Mouse (Mus musculus) embryo, embryonic 11.5 days (tissue): ENCODE measurements around the gene Synpo2.
A peak's percentile ranks its signal among the peaks of the same experiment; 100 is the strongest.
"Not testable (repeated sequence)": the region's sequence is repeated elsewhere in the genome, so short reads cannot be mapped to it uniquely, and the experiment has no call there.

Source experiments
- DNase-seq: peaks from one replicate; pipeline ENCODE4 v3.0.0-alpha.2; 2012; ENCODE audit warnings: low read depth, low spot score

Synpo2 gene

GRCm38 (mm10) chr3:123131151-123131756 is 104.7 kb downstream of the Synpo2 start:
- DNase-seq = no peak

GRCm38 (mm10) chr3:123130314-123131150 is 105.4 kb downstream of the Synpo2 start:
- DNase-seq = no peak

- DNase-seq = no peak
Measured at GRCm38 (mm10) chr3:123128781-123129180, 107.2 kb downstream of the Synpo2 start.

GRCm38 (mm10) chr3:123128091-123128490 is 107.9 kb downstream of the Synpo2 start:
- no peak for DNase-seq

DNA sequence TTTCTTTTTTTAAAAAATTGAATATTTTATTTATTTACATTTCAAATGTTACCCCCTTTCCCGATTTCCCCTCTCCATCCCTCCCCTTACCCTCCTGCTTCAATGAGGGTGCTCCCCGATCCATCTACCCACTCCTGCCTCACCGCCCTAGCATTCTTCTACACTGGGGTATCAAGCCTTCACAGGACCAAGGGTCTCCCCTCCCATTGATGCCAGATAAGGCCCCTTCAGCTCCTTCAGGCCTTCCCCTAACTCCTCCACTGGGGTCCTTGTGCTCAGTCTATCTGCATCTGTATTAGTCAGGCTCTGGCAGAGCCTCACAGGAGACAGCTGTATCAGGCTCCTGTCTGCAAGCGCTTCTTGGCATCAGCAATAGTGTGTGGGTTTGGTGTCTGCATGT is 109.2 kb downstream of the Synpo2 start:
- not testable (repeated sequence) for DNase-seq

DNA sequence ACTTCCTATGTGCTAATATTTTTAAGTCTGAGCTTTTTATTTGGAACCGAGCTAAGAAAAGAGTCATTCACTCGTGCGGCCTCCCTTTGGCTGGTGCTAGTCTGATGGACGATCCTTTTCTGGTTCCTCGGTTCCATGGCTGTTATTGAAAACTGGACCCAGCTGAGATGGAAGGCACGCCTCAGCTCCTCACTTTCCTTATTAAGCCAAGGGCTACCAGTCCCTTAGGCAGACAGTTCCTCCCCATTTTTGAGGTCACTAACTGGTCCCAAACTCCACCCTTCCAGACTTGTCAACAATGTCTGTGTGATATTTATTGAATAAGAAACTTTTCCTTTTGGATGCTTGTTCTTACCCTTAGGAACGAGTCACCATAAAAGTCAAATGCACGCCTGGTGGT is 112.1 kb downstream of the Synpo2 start:
- no peak for DNase-seq

DNA sequence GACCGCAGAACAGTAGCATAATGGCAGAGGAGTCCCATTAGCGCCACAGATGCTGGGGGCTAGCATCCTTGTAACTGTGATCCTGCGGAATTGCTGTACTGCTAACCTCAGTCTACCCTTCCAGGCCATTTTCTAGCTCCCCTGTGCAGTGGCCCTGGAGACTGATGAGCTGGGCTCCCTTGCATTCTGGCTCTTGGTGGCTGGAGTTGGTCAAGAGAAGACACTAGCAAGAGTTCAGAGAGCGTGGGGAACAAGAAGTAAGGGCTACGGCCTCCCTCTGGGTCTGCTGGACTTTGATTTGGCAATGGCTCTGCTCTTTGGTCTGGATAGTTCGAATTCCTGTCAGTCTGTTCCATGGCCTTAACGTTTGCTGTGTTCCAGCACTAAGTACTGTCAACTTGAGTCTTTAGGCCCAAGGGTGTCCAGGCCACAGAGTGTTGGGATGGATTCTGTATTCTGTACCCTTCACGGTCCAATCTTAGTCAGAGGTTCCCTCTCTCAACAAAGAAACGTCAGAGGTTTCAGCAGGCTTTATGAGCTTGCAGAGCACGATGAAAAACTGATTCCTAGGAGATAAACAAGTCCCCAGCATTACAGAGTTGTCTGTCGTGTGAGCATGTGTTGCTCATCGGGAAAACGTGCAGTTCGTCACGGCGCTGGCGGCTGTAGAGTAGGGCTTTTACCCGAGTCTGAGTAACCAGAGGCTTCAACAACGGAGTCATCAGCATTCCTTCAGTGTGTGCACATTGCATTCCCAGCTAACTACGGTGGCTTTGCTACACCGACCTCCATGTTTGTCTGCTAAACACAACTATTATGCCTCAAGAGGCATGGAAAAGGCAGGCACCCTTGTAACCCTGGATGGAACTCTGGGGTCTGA is 113.6 kb downstream of the Synpo2 start:
- no peak for DNase-seq

GRCm38 (mm10) chr3:123116903-123117302 is 119.0 kb downstream of the Synpo2 start:
- no peak for DNase-seq

GRCm38 (mm10) chr3:123115770-123116527 is 120.0 kb downstream of the Synpo2 start:
- DNase-seq = no peak

DNA sequence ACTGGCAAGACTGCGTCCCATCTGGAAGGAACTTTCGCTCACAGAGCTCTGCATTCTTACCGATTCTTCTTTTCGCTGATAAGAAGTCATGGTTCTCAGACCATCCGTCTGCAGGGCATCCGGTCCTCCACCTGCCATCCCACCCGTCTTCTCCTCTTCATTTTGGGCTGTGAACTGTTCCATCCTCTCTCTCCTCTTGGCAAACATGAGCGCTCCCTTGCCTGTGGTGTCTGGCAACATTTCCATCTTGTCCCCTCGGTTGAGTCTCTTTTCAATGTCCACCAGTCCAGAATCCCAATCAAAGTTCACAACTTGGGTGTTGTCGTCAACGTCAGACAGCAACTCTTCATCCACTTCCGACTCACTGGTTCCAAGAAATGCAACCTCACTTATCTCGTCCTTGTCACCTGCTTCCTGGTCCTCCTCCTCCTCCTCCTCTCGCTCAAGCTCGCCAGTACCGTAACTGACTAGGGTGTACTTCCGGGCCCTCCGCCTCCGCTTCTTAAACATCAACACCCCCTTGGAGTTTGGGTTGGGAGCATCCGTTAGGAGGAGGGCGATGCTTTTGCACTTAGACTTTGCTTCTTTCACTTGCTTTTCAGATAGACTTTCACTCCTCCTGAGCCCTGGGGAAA is 121.8 kb downstream of the Synpo2 start:
- no peak for DNase-seq

GRCm38 (mm10) chr3:123112781-123113180 is 123.2 kb downstream of the Synpo2 start:
- DNase-seq = no peak

DNA sequence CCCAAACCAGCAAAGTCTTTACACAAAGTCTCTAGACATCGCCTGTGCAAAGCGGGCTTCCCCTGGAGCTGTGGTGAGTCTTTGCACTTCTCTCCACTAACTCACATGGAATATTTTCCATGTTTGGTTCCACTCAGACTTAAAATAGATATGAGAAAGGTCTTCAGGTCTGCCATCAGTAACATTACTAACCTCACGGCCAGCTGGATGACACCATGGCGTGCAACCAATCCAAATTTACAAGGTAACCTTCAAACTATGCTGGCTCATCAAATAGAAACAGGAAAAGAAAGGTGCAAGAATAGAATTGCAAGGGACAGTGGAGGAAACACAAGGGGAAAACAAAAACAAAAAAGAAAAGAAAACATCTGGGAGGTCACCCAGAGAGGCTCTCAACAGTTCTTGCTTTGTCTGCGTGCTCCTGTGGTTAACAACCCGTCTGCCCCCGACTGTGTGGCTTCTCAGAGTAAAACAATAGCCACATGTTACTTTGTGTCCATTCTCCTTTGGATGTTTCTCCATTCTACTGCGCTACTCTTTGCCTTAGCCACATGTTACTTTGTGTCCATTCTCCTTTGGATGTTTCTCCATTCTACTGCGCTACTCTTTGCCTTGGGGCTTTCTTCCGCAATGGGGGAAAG is 124.8 kb downstream of the Synpo2 start:
- no peak for DNase-seq

DNA sequence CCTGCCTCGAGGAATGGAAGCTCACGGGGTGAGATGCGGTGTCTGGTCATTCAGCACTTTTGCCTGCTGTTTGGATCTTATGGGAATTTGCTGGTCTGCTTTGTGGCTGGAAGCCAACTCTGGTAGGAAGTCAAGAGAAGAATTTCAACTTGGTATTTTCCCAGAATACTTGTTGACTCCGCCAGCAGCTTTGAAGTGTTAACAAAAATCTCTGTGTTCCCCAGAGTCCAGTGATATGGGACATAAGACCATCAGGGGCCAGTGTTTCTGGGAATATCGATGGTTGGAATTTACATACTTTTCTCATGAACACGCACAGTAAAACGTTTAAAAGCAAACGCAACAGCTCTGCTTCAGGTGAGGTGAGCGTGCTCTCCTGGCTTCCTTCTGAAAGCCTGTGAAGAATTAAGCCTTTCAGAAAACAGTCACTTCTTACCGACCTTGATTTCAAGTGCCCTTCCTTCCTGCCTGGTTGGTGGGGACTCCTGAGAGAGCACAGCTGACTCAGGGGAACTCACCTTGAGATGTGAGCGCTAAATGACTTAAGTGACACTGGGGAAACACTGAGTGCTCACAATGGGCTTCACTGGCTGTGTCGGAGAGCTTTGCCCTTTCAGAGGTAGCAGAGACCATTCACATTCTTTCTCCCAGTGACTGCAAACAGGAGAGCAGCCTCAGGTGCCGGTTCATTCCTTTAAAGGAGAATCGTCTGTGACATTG is 128.0 kb downstream of the Synpo2 start:
- DNase-seq = no peak

DNA sequence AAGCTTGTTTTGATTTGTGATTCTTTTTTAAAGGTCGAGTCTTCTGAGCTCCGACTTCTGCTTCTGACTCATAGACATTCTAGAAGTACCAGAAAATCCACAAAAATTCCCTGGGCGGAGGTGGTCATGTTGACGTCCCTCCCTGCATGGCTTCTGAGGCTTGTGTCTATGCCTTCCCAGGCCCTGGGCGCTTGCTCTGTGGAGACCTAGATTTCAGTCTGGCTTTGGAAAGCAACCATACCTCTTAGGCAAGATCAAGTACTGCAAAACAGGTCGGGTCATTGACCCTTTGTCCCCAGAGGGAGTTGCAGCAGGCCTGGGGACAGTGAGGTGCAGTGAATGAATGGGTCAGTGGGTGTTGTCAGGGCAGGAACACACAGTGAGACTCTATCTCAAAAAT is 131.6 kb downstream of the Synpo2 start:
- DNase-seq = no peak

GRCm38 (mm10) chr3:123103151-123103860 is 132.6 kb downstream of the Synpo2 start:
- DNase-seq = peak; percentile 76

- no peak for DNase-seq
Measured at GRCm38 (mm10) chr3:123101761-123102160, 134.2 kb downstream of the Synpo2 start.

DNA sequence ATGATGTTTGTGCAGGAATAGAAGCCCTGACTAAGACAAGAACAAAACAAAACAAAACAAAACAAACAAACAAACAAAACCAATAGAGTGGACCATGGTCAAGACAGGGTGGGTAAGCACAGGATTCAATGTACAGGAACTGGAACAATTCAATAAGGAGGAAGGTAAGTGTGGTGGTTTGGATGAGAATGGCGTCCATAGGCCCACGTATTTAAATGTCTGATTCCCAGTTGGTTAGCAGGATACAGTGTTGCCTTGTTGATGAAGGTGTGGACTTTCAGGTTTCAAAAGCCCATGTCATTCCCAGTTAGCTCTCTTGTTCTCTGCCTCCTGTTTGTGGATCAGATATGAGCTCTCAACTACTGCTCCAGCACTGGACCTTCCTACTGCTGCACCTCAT is 140.8 kb downstream of the Synpo2 start:
- DNase-seq = no peak

DNA sequence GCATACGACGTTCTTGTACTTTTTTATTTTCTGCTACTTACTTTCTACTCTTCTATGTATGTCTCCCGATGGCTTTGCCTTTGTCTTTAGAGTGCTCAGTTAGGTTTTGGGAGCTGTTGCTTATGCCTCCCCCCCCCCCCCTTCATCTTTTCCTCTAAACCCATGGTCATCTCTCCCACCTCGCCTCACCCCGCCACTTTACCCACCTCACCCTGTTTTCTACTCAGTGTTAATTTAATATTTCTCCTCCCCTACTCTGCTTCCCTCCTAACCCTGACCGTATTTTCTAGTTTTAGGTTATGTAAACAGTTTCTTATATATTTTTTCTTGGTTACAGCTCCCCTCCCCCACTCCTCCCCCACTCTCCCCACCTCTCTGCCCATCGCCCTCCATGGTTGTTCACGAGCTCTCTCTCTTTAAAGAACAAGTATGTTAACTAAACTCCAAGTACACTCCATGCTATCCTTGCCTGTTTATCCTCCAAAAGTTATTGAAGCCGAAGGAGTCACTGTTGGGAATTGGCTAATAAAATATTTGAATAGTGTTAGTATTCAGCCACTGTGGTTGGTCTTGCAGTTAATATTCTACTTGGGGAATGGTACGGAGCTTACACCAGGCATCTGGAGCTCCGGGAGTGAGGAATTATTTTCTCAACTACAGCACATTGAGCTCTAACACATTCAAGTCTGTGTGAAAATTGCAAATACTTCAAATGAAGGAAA is 142.1 kb downstream of the Synpo2 start:
- DNase-seq = no peak
